29 mouse cellular contexts compared by ENCODE assay signal in genomic region chr11:36263840-36264239, GRCm38 (mm10).
A peak's percentile ranks its signal among the peaks of the same experiment; 100 is the strongest.
DNase-seq lines count a peak whose midpoint lies in the region; ATAC-seq and TF ChIP-seq lines count a peak whose summit lies in the region.
"Had no signal": no experiment of that assay in that cellular context is flagged by ENCODE, and none has a peak within 500 bp of the region (broad histone marks: within the 10 kb centered on the region; RNA-seq: fewer than 3 reads in every experiment).

No protein-coding gene starts in this region.

- no peak overlapping the region for H3K4me2 ChIP-seq in hindbrain, postnatal 0 days (ENCODE audit: low read depth, low read length)
- H3K4me2 ChIP-seq in midbrain, embryonic 14.5 days (ENCODE audit: low read length): no peak overlapping the region
- H3K4me2 ChIP-seq in midbrain, embryonic 15.5 days: no peak overlapping the region
- H3K4me2 ChIP-seq in myocyte (ENCODE audit: low read depth): no peak overlapping the region
- H3K4me2 ChIP-seq: embryonic facial prominence, embryonic 15.5 days; heart, embryonic 15.5 days; limb, embryonic 12.5 days; liver, embryonic 13.5 days; midbrain, embryonic 13.5 days; stomach, embryonic 15.5 days had no signal

- no peak overlapping the region for H3K9ac ChIP-seq in hindbrain, postnatal 0 days (replicated peaks; ENCODE audit: low read length)
- no peak overlapping the region for H3K9ac ChIP-seq in midbrain, embryonic 14.5 days (replicated peaks; ENCODE audit: low read length)
- H3K9ac ChIP-seq in midbrain, embryonic 15.5 days: no peak overlapping the region
- H3K9ac ChIP-seq: embryonic facial prominence, embryonic 15.5 days; heart, embryonic 15.5 days; hindbrain, embryonic 15.5 days; limb, embryonic 12.5 days; liver, embryonic 13.5 days; midbrain, embryonic 13.5 days; stomach, embryonic 15.5 days had no signal

- H3K36me3 ChIP-seq in hindbrain, postnatal 0 days (ENCODE audit: insufficient read depth, low read length): no peaks in the 10 kb centered on the region
- H3K36me3 ChIP-seq in hindbrain, embryonic 10.5 days: no peaks in the 10 kb centered on the region
- no peaks in the 10 kb centered on the region for H3K36me3 ChIP-seq in midbrain, embryonic 14.5 days (ENCODE audit: control insufficient read depth, insufficient read depth, low read length)
- H3K36me3 ChIP-seq in midbrain, embryonic 15.5 days (replicated peaks): no peaks in the 10 kb centered on the region
- no peaks in the 10 kb centered on the region for H3K36me3 ChIP-seq in myocyte (ENCODE audit: control insufficient read depth, insufficient read depth)
- H3K36me3 ChIP-seq: embryonic facial prominence, embryonic 15.5 days; forebrain, embryonic 10.5 days; heart, embryonic 15.5 days; hindbrain, embryonic 15.5 days; limb, embryonic 12.5 days; liver, embryonic 13.5 days; midbrain, embryonic 13.5 days; stomach, embryonic 15.5 days had no signal

- no peak overlapping the region for H3K27ac ChIP-seq in hindbrain, postnatal 0 days
- no peak overlapping the region for H3K27ac ChIP-seq in hindbrain, embryonic 10.5 days
- no peak overlapping the region for H3K27ac ChIP-seq in midbrain, embryonic 14.5 days (replicated peaks; ENCODE audit: low read depth, low read length)
- H3K27ac ChIP-seq in midbrain, embryonic 15.5 days: no peak overlapping the region
- H3K27ac ChIP-seq: forebrain, embryonic 10.5 days; heart, embryonic 15.5 days; liver, embryonic 13.5 days; stomach, embryonic 15.5 days had no signal

- WGBS in hindbrain, postnatal 0 days: 49% methylated on average over 10 of the region's 10 CpGs
- WGBS in hindbrain, embryonic 10.5 days: 56% methylated on average over 10 of the region's 10 CpGs
- 47% methylated on average over 10 of the region's 10 CpGs for WGBS in midbrain, embryonic 14.5 days
- WGBS in midbrain, embryonic 15.5 days: 47% methylated on average over 10 of the region's 10 CpGs

- no peaks in the 10 kb centered on the region for H3K27me3 ChIP-seq in hindbrain, postnatal 0 days (ENCODE audit: insufficient read depth, low read length)
- H3K27me3 ChIP-seq in hindbrain, embryonic 10.5 days (ENCODE audit: insufficient read depth, poor library complexity, severe bottlenecking): no peaks in the 10 kb centered on the region
- H3K27me3 ChIP-seq in midbrain, embryonic 14.5 days (ENCODE audit: control insufficient read depth, insufficient read depth, low read length): no peaks in the 10 kb centered on the region
- H3K27me3 ChIP-seq in midbrain, embryonic 15.5 days (replicated peaks): no peaks in the 10 kb centered on the region
- H3K27me3 ChIP-seq in myocyte (ENCODE audit: control insufficient read depth, insufficient read depth, insufficient read length): no peaks in the 10 kb centered on the region
- H3K27me3 ChIP-seq: CH12.LX; embryonic facial prominence, embryonic 15.5 days; heart, embryonic 15.5 days; hindbrain, embryonic 15.5 days; limb, embryonic 12.5 days; liver, embryonic 13.5 days; midbrain, embryonic 13.5 days; stomach, embryonic 15.5 days had no signal

- H3K4me3 ChIP-seq in hindbrain, postnatal 0 days (ENCODE audit: low read length): no peak overlapping the region
- no peak overlapping the region for H3K4me3 ChIP-seq in hindbrain, embryonic 10.5 days
- H3K4me3 ChIP-seq in midbrain, embryonic 14.5 days (replicated peaks; ENCODE audit: low read depth, low read length): no peak overlapping the region
- no peak overlapping the region for H3K4me3 ChIP-seq in midbrain, embryonic 15.5 days
- no peak overlapping the region for H3K4me3 ChIP-seq in myocyte
- H3K4me3 ChIP-seq: embryonic facial prominence, embryonic 15.5 days; forebrain, embryonic 10.5 days; heart, embryonic 15.5 days; hindbrain, embryonic 15.5 days; layer of hippocampus, adult 2 months; limb, embryonic 12.5 days; liver, embryonic 13.5 days; midbrain, embryonic 13.5 days; stomach, embryonic 15.5 days had no signal

- no peaks in the 10 kb centered on the region for H3K9me3 ChIP-seq in hindbrain, postnatal 0 days (ENCODE audit: low read length)
- H3K9me3 ChIP-seq in hindbrain, embryonic 10.5 days: no peaks in the 10 kb centered on the region
- no peaks in the 10 kb centered on the region for H3K9me3 ChIP-seq in midbrain, embryonic 14.5 days (ENCODE audit: control insufficient read depth, low read length)
- H3K9me3 ChIP-seq in midbrain, embryonic 15.5 days: no peaks in the 10 kb centered on the region
- H3K9me3 ChIP-seq: embryonic facial prominence, embryonic 15.5 days; forebrain, embryonic 10.5 days; heart, embryonic 15.5 days; hindbrain, embryonic 15.5 days; limb, embryonic 12.5 days; liver, embryonic 13.5 days; midbrain, embryonic 13.5 days; stomach, embryonic 15.5 days had no signal

- ATAC-seq in hindbrain, postnatal 0 days: no peak
- no peak for ATAC-seq in midbrain, embryonic 14.5 days (ENCODE audit: low FRiP score, low TSS enrichment)
- no peak for ATAC-seq in midbrain, embryonic 15.5 days (replicated peaks)
- ATAC-seq: intestine, embryonic 16.5 days had no signal

- no peak for TF ChIP-seq POLR2A in myocyte (IDR thresholded peaks at IDR 0.05; ENCODE audit: insufficient read length, low read depth)

- peaks cover 5% of the 10 kb centered on the region for H3K4me1 ChIP-seq in hindbrain, postnatal 0 days (ENCODE audit: insufficient read depth, low read length)
- H3K4me1 ChIP-seq in hindbrain, embryonic 10.5 days (replicated peaks): peaks cover 17% of the 10 kb centered on the region; the same call in 1 of the 2 replicates
- peaks cover 22% of the 10 kb centered on the region for H3K4me1 ChIP-seq in midbrain, embryonic 14.5 days (ENCODE audit: control insufficient read depth, insufficient read depth, low read length)
- peaks cover 34% of the 10 kb centered on the region for H3K4me1 ChIP-seq in midbrain, embryonic 15.5 days
- H3K4me1 ChIP-seq: heart, embryonic 15.5 days; liver, embryonic 13.5 days; stomach, embryonic 15.5 days had no signal

- H3K79me2 ChIP-seq in myocyte (ENCODE audit: control insufficient read depth, insufficient read depth): no peaks in the 10 kb centered on the region

- no peak for TF ChIP-seq CTCF in hindbrain, postnatal 0 days (IDR thresholded peaks at IDR 0.05; ENCODE audit: low read depth)

- peak; percentile 17 for DNase-seq in hindbrain, postnatal 0 days (ENCODE audit: low spot score)
- DNase-seq in hindbrain, embryonic 10.5 days (ENCODE audit: low spot score): no peak
- DNase-seq in midbrain, embryonic 14.5 days: peak; percentile 48
- DNase-seq in embryo, embryonic 10.5 days (ENCODE audit: low spot score): peak; percentile 45
- no peak for DNase-seq in thymus, postnatal 14 days
- DNase-seq: adrenal gland, postnatal 25 days; B cell, adult 2 months; cerebellum, adult 8-10 months; gastrocnemius, postnatal 25 days; heart, postnatal 36 days; kidney, postnatal 25 days; layer of hippocampus, postnatal 36 days; liver, embryonic 13.5 days; lung, adult 2 months; lung, postnatal 14 days; right cerebral cortex, postnatal 4 days; thymus, adult 2 months had no signal

- no peak overlapping the region for H3ac ChIP-seq in myocyte (ENCODE audit: control insufficient read depth, insufficient read length)

TF ChIP-seq in myocyte, 11 proteins besides CTCF, POLR2A, EP300 and RAD21:
- TF ChIP-seq MYOG (IDR thresholded peaks at IDR 0.05; ENCODE audit: control insufficient read depth in 1 of 3, insufficient read depth in 1 of 3, insufficient read length in 2 of 3, low read depth in 2 of 3): no peak
- no peak for TF ChIP-seq TCF12 (IDR thresholded peaks at IDR 0.05; ENCODE audit: insufficient read depth, poor library complexity, severe bottlenecking)
- peak; percentile 52; the same call in 1 of the 2 replicates for TF ChIP-seq CEBPB (IDR thresholded peaks at IDR 0.05; ENCODE audit: insufficient read depth, poor library complexity, severe bottlenecking)

Comparison
In these comparisons a context has a peak if more than half of its experiments do, and no peak if none do; other contexts are left out.
1. DNase-seq: peak in hindbrain, postnatal 0 days (single experiment), midbrain, embryonic 14.5 days (single experiment) and embryo, embryonic 10.5 days (single experiment); none in hindbrain, embryonic 10.5 days (single experiment) and thymus, postnatal 14 days (single experiment).